8 mouse cellular contexts compared by ENCODE assay signal in genomic region chr14:102510387-102510786, GRCm38 (mm10).
DNase-seq lines count a peak whose midpoint lies in the region; ATAC-seq lines count a peak whose summit lies in the region.

No protein-coding gene starts in this region.

- no peak for ATAC-seq in hindbrain, embryonic 13.5 days (ENCODE audit: low FRiP score)

- H3K4me1 ChIP-seq in hindbrain, embryonic 10.5 days (replicated peaks), result no peaks in the 10 kb centered on the region
- no peaks in the 10 kb centered on the region for H3K4me1 ChIP-seq in hindbrain, embryonic 13.5 days (replicated peaks)

- no peak overlapping the region for H3K27ac ChIP-seq in hindbrain, embryonic 10.5 days
- no peak overlapping the region for H3K27ac ChIP-seq in hindbrain, embryonic 13.5 days

- H3K4me3 ChIP-seq in hindbrain, embryonic 10.5 days, result no peak overlapping the region
- H3K4me3 ChIP-seq in hindbrain, embryonic 13.5 days, result no peak overlapping the region

- WGBS in hindbrain, embryonic 10.5 days, result 33% methylated on average over 4 of the region's 4 CpGs
- WGBS in hindbrain, embryonic 13.5 days, result 34% methylated on average over 4 of the region's 4 CpGs

- H3K36me3 ChIP-seq in hindbrain, embryonic 10.5 days, result no peaks in the 10 kb centered on the region
- no peaks in the 10 kb centered on the region for H3K36me3 ChIP-seq in hindbrain, embryonic 13.5 days

- intact Hi-C loops in left cerebral cortex, postnatal 25 days (cut with DNase I), result loop anchor here (5.0 kb wide), 3 partner anchors 482 to 728 kb away; no protein-coding TSS in a partner anchor

- no peak overlapping the region for H3K9ac ChIP-seq in hindbrain, embryonic 13.5 days

- DNase-seq in hindbrain, embryonic 10.5 days (ENCODE audit: low spot score), result peak; percentile 59
- DNase-seq in adrenal gland, postnatal 14 days, result peak; percentile 73
- DNase-seq in embryo, embryonic 9.5 days (ENCODE audit: extremely low spot score), result peak; percentile 50
- peak; percentile 36 for DNase-seq in induced T-regulatory cell, adult 2 months (ENCODE audit: low read depth)
- peak; percentile 49 to 50 for DNase-seq in left cerebral cortex, postnatal 25 days (ENCODE audit: low spot score in 2 of 2)
- peak; percentile 17 for DNase-seq in naive thymus-derived CD4-positive, alpha-beta T cell, adult 2 months (ENCODE audit: low read depth)
- DNase-seq in thymus, postnatal 14 days, result peak; percentile 42

- H3K4me2 ChIP-seq in hindbrain, embryonic 13.5 days, result no peak overlapping the region

- H3K27me3 ChIP-seq in hindbrain, embryonic 10.5 days (ENCODE audit: insufficient read depth, poor library complexity, severe bottlenecking), result no peaks in the 10 kb centered on the region
- H3K27me3 ChIP-seq in hindbrain, embryonic 13.5 days, result no peaks in the 10 kb centered on the region

- no peaks in the 10 kb centered on the region for H3K9me3 ChIP-seq in hindbrain, embryonic 10.5 days
- no peaks in the 10 kb centered on the region for H3K9me3 ChIP-seq in hindbrain, embryonic 13.5 days

Comparison
In these comparisons a context has a peak if more than half of its experiments do, and no peak if none do; other contexts are left out.
1. DNase-seq: peak in every context shown above with its lines; median percentile 73 in adrenal gland, postnatal 14 days; 59 in hindbrain, embryonic 10.5 days; 50 in embryo, embryonic 9.5 days; 50 in left cerebral cortex, postnatal 25 days; 42 in thymus, postnatal 14 days; 36 in induced T-regulatory cell, adult 2 months; 17 in naive thymus-derived CD4-positive, alpha-beta T cell, adult 2 months.